Mouse (Mus musculus): ENCODE measurements around the gene Med13.
"Not testable (repeated sequence)": the region's sequence is repeated elsewhere in the genome, so short reads cannot be mapped to it uniquely, and the experiment has no call there.

Med13 gene

GRCm38 (mm10) chr11:86314992-86315391, 42.4 kb downstream of the Med13 start:
- DNase-seq (ENCODE audit: extremely low spot score, low read depth, low spot score), result not testable (repeated sequence)

- DNase-seq (ENCODE audit: extremely low spot score, low read depth, low spot score), result no peak
Observed at GRCm38 (mm10) chr11:86310280-86310679, 47.1 kb downstream of the Med13 start.

GRCm38 (mm10) chr11:86292201-86292600, 65.2 kb downstream of the Med13 start:
- DNase-seq (ENCODE audit: extremely low spot score, low read depth, low spot score), result not testable (repeated sequence)

DNA sequence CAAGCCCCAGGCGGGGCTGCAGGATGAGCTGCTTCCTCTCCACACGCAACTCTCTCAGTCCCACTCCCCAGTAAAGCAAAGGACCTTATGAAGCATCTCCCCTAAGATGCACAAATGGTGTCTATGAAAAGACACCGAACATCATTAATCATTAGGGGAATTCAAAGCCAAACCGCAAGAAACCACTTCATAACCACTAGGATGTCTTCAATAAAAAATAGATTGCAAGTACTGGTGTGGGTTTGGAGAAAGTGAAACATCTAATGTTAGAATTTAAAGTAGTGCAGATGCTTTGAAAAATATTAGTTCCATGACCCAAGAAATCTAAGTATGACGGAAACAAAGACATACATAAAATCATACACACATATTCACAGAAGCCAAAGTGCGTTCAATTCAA, 65.7 kb downstream of the Med13 start:
- DNase-seq (ENCODE audit: extremely low spot score, low read depth, low spot score), result no peak

GRCm38 (mm10) chr11:86285729-86286128, 71.7 kb downstream of the Med13 start:
- no peak for DNase-seq (ENCODE audit: extremely low spot score, low read depth, low spot score)

DNA sequence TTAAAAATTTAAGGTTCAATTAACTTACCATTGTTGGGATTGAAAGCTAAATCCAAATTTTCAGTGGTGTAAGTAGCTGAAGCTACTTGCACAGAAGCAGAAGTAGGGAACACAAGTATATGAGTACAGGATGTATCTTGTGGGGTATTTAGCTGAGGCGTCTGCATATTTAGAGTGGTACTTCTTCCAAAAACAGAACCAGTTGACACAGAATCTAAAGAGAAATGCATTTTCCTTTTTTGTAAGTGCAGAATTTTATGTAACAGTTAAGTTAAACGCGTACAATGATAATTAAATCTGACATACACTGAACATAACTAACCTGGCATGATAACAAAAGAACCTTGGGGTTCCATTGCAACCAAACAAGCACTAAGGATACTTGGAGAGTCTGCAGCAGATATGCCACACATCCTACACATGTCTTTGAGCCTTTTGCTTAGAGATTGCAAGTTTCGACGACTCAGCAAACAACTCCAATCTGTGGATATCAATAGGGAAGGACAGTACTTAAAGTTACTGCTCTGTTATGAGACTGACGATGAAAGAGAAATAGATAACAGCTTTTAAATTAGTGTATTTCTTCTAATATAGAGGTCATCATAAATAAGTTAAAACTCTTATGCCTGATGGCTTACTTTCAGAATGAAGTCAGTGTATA, 78.8 kb downstream of the Med13 start:
- no peak for DNase-seq (ENCODE audit: extremely low spot score, low read depth, low spot score)

DNA sequence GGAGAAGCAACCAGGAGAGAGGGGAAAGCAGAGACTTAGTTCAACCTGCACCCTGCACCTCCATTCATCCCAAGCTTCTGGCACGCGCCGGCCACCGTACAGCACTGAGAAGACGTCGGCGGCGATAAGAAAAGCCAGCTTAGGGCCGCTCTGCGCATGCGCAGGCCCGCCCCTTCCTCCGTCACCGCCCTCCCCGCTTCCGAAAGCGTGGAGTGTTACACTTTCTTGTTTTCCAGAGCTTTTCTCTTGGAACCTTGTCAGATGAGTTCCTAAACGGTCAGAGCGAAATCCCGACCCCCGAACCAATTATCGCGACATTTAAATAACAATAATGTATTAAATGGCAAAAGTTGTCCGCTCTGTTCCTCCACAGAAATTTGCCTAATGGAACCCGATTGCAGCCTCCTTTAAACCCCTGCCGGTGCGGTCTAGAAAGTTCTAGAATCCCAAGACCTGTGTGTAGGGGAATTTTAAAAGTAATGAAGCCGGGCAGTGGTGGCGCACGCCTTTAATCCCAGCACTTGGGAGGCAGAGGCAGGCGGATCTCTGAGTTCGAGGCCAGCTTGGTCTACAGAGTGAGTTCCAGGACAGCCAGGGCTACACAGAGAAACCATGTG, 99.8 kb downstream of the Med13 start, which contains the start of gene Ints2:
TSS of gene Ints2 (minus strand) at position 116 of the 617 bp plus-strand sequence.
- DNase-seq (ENCODE audit: extremely low spot score, low read depth, low spot score), result peak; percentile 70

DNA sequence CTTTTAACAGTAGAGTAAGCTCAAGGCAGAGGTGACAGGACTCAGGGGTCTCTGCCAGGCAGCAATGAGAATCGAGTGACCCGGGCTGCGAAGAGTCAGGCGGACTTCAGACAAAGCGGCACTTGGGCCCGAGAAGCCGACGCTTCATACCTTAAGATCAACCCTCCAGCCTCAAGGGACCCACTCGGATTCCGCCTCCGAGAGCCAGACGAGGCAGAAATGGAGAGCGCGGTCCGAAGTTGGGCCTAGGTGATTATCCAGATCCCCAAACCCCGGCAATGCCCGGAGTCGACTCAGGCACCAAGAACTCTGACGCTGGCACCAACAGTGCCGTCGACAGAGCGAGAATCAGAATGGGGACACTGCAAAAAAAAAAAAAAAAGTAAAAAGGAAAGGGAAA, 100.3 kb downstream of the Med13 start:
- no peak for DNase-seq (ENCODE audit: extremely low spot score, low read depth, low spot score)

- no peak for DNase-seq (ENCODE audit: extremely low spot score, low read depth, low spot score)
Observed at GRCm38 (mm10) chr11:86253342-86253741, 104.1 kb downstream of the Med13 start.

- no peak for DNase-seq (ENCODE audit: extremely low spot score, low read depth, low spot score)
Observed at GRCm38 (mm10) chr11:86232446-86232845, 125.0 kb downstream of the Med13 start.

DNA sequence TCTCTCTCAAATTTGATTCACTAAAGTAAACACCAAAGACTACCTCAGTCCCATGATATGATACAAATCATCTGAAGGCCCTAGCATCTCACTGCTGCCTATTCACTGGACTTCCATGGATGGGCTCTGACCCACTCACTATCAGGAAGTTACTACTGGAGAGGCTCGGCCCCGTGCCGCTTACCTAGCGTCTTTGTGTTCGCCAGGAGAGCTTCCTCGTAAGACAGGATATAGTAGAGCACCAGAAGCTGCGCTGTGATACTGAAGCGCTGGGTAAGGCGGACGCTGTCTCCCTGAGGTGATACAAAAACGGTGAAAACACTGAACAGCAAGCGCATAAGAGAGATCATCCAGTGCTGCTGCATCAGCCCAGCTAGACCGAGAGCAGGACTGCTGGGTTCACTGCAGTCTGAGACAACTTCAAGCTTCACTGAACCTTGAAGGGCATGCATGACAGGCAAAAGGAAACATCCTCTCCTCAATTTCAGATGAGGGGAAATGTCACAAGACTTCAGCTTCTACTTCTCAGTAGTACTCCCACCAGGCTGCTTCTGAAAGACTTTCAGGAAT, 125.5 kb downstream of the Med13 start:
- no peak for DNase-seq (ENCODE audit: extremely low spot score, low read depth, low spot score)

- DNase-seq (ENCODE audit: extremely low spot score, low read depth, low spot score), result no peak
Observed at GRCm38 (mm10) chr11:86226646-86227180, 130.7 kb downstream of the Med13 start.

DNA sequence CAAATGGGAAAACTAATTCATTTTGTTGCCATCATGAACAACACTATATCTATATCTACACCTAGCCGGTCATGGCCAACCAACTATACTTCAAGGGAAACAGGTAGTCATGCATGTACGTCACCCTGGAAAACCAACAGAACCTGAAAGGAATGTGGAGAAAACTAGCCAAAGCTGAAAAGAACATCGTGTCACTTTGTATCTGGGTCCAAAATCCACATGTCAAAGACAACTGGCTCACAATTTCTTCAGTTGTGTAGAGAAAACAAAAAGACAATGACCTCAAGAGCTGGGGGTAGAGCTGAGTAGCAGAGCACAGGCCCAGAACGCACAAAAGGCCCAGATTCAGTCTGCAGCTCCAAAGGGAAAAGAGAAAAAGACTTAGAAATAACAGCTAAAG, 131.6 kb downstream of the Med13 start:
- DNase-seq (ENCODE audit: extremely low spot score, low read depth, low spot score), result no peak
